Mouse (Mus musculus): Measurements from ENCODE around the gene Hcrt. TPM values are rescaled to one million over a fixed set of nuclear protein-coding genes. Genes with fewer than 3 reads are reported as not detected.
A peak's percentile ranks its signal among the peaks of the same experiment; 100 is the strongest.

The Hcrt gene
- polyA plus RNA-seq, 1 experiment from 2014 or later, result 2.5 TPM

DNA sequence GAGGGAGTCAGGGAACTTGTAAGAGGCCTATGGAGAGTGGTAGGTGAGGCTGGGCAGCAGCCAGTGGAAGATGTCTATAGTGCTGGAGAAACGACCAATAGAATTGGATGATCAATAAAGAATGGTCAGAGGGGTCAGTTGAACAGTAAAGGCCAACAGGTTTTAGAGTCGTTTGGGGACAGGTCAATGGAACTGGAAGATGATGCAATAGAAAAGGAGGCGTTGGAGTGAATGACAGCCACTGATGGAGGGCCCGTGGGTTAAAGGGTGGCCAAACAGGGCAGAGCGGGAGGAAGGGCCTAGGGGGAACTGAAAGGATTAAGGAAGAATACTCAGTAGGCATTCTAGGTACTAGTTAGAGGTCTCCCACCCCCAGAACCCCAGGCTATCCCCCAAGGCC, 15.6 kb downstream of the Hcrt start:
- Histone ChIP-seq H3K27ac (ENCODE audit: low read length) (no peak overlapping the region), H3K27me3 (ENCODE audit: control insufficient read depth, insufficient read depth, low read depth, low read length) (no peaks in the 10 kb centered on the region), H3K9ac (ENCODE audit: low read depth, low read length) (no peak overlapping the region), H3K36me3 (ENCODE audit: control insufficient read depth, insufficient read depth, low read length) (peaks cover 15% of the 10 kb centered on the region), H3K4me3 (ENCODE audit: low read depth, low read length) (no peak overlapping the region), H3K4me2 (ENCODE audit: low read length) (no peak overlapping the region), H3K4me1 (ENCODE audit: control insufficient read depth, insufficient read depth, low read length) (no peaks in the 10 kb centered on the region), H3K9me3 (replicated peaks; ENCODE audit: control insufficient read depth, low read length, poor library complexity, severe bottlenecking) (no peaks in the 10 kb centered on the region)
- 77% methylated on average over 5 of the region's 5 CpGs for WGBS
- no peak for ATAC-seq

DNA sequence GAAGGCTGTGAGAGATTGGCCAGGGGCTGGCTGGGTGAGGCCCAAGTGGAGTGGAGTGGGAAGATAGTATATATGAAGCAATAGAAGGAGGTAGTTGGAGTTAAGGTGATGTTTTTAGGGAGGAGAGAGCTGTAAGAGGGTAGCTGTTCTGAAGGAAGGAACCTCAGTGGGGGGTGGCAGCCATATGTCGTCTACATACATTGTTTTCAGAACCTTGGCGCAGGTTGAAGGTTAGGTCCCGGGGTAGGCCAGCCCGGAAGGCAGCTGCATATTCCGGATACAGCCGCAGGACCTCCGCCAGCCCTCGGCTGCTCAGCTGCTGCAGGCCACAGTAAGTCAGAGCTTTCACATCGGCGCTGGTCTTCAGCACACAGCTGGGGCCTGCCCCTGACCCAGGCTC, 16.2 kb downstream of the Hcrt start:
- no peak overlapping the region for H3K27ac ChIP-seq (ENCODE audit: low read length)
- no peaks in the 10 kb centered on the region for H3K27me3 ChIP-seq (ENCODE audit: control insufficient read depth, insufficient read depth, low read depth, low read length)
- no peaks in the 10 kb centered on the region for H3K4me1 ChIP-seq (ENCODE audit: control insufficient read depth, insufficient read depth, low read length)
- ATAC-seq, result no peak
- H3K4me2 ChIP-seq (ENCODE audit: low read length), result no peak overlapping the region
- peaks cover 11% of the 10 kb centered on the region for H3K36me3 ChIP-seq (ENCODE audit: control insufficient read depth, insufficient read depth, low read length)
- WGBS, result 85% methylated on average over 10 of the region's 10 CpGs
- H3K4me3 ChIP-seq (ENCODE audit: low read depth, low read length), result no peak overlapping the region
- no peaks in the 10 kb centered on the region for H3K9me3 ChIP-seq (replicated peaks; ENCODE audit: control insufficient read depth, low read length, poor library complexity, severe bottlenecking)
- H3K9ac ChIP-seq (ENCODE audit: low read depth, low read length), result no peak overlapping the region

DNA sequence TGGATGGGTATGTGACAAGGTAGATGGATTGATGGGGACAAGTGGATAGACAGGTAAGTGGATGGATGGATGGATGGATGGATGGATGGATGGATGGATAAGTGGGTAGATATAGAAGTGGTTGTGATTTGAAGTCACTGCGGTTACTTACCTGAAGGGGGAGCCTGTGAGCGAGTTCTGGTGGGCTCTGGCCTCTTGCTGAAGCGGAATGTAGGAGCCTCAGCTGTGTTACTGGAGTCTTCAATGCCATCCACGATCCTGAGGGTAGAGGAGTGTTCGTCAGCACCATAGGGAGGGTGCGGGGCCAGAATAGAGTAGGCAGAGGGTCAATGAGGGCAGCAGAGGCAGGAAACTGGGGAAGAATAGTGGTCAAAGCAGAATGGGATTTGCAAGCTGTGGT, 17.6 kb downstream of the Hcrt start:
- 0 out of 2 replicates have a peak, but pooled peaks have one; percentile 52 for ATAC-seq
- 15% methylated on average over 6 of the region's 6 CpGs for WGBS
- no peak overlapping the region for H3K9ac ChIP-seq (ENCODE audit: low read depth, low read length)

DNA sequence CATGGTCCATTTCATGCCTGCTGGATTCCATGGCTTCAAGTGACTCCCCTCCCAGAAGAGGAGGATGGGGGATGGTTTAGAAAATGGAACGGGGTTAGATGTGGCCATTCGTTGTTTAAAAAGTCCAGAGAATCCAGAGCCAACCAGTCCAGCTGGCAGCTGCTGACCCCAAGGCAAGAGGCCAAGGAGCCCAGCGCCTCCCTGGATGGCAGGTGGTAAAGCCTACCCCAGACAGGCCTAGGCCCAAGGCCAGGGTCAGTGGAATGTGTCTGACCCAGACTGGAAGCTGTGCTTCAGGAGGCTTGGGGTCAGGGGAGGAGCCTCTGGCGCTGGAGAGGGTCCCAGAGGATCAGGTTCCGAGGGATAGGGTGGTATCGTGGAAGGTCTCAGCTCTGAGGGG, 21.4 kb downstream of the Hcrt start:
- Histone ChIP-seq H3K9ac (ENCODE audit: low read depth, low read length) (no peak overlapping the region), H3K4me1 (ENCODE audit: control insufficient read depth, insufficient read depth, low read length) (peaks cover 10% of the 10 kb centered on the region), H3K36me3 (ENCODE audit: control insufficient read depth, insufficient read depth, low read length) (peaks cover 9% of the 10 kb centered on the region; the same call in 1 of the 2 replicates), H3K9me3 (replicated peaks; ENCODE audit: control insufficient read depth, low read length, poor library complexity, severe bottlenecking) (no peaks in the 10 kb centered on the region), H3K4me2 (ENCODE audit: low read length) (no peak overlapping the region), H3K27ac (ENCODE audit: low read length) (no peak overlapping the region), H3K4me3 (ENCODE audit: low read depth, low read length) (no peak overlapping the region), H3K27me3 (ENCODE audit: control insufficient read depth, insufficient read depth, low read depth, low read length) (no peaks in the 10 kb centered on the region)
- WGBS, result 72% methylated on average over 6 of the region's 6 CpGs
- no peak for ATAC-seq

More for the DNA sequence above, 17.6 kb downstream of the Hcrt start:
- no peaks in the 10 kb centered on the region for H3K9me3 ChIP-seq (replicated peaks; ENCODE audit: control insufficient read depth, low read length, poor library complexity, severe bottlenecking)
- H3K27me3 ChIP-seq (ENCODE audit: control insufficient read depth, insufficient read depth, low read depth, low read length), result no peaks in the 10 kb centered on the region
- no peak overlapping the region for H3K27ac ChIP-seq (ENCODE audit: low read length)
- H3K4me1 ChIP-seq (ENCODE audit: control insufficient read depth, insufficient read depth, low read length), result no peaks in the 10 kb centered on the region
- no peak overlapping the region for H3K4me2 ChIP-seq (ENCODE audit: low read length)
- H3K4me3 ChIP-seq (ENCODE audit: low read depth, low read length), result no peak overlapping the region
- H3K36me3 ChIP-seq (ENCODE audit: control insufficient read depth, insufficient read depth, low read length), result peaks cover 13% of the 10 kb centered on the region; the same call in 1 of the 2 replicates

DNA sequence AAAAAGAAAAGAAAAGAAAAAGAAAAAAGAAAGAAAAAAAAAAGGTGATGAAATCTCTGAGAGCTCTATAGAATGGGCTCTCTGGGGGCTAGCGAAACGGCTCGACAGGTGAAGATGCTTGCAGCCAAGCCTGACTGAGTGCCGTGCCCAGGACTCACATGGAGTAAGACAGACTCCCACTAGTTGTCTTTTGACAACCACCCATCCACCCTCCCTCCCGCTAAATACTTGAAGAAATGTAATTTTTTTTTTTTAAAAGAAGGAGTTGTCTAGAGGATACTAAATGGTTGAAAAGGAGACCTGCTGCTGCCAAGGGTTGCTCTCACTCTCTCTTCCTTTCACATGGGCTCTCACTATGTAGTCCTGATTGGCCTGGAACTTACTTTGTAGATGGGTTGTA, 24.0 kb downstream of the Hcrt start:
- Histone ChIP-seq H3K36me3 (ENCODE audit: control insufficient read depth, insufficient read depth, low read length) (peaks cover 5% of the 10 kb centered on the region; the same call in 1 of the 2 replicates), H3K4me3 (ENCODE audit: low read depth, low read length) (peak overlapping the region; percentile 62), H3K27ac (ENCODE audit: low read length) (no peak overlapping the region), H3K4me2 (ENCODE audit: low read length) (peak overlapping the region; percentile 84), H3K9me3 (replicated peaks; ENCODE audit: control insufficient read depth, low read length, poor library complexity, severe bottlenecking) (no peaks in the 10 kb centered on the region), H3K27me3 (ENCODE audit: control insufficient read depth, insufficient read depth, low read depth, low read length) (no peaks in the 10 kb centered on the region), H3K4me1 (ENCODE audit: control insufficient read depth, insufficient read depth, low read length) (peaks cover 16% of the 10 kb centered on the region), H3K9ac (ENCODE audit: low read depth, low read length) (peak overlapping the region; percentile 64; the same call in 1 of the 2 replicates)
- WGBS, result 14% methylated on average over 5 of the region's 5 CpGs
- peak; percentile 13; the same call in 1 of the 2 replicates for ATAC-seq

DNA sequence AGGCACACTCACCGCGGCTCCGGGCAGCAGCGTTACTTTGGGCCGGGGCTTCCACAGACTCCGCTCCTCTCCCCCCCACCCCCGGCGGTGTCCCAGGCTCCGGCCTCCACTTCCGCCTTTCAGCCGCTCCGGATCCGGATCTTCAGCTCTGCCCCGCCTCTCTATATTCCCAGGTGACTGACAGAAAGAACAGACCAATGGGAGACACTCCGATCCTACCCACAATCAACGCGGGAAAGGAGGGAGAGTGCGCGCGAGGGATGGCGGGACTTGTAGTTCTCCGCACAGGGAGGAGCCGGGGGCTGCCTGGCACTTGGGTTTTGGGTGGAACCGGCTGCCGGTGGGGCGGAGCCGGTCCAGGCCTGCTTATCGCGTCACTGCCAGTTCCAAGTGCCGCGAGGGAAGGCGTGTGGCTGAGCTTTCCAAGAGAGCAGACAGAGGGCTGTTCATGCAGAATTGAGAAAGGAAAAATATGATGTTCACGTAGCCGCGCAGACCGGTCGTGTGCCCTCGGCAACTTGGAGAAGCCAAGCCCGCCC, 24.6 kb downstream of the Hcrt start, which contains the start of gene Rab5c:
Gene Rab5c (minus strand): TSS at position 150 of the 539 bp plus-strand sequence.
- Histone ChIP-seq H3K27ac (ENCODE audit: low read length) (peak within 1 kb of the TSS; percentile 85), H3K4me2 (ENCODE audit: low read length) (peak within 1 kb of the TSS; percentile 84), H3K36me3 (ENCODE audit: control insufficient read depth, insufficient read depth, low read length) (peaks cover 5% of the 10 kb centered on the region; the same call in 1 of the 2 replicates), H3K4me3 (ENCODE audit: low read depth, low read length) (peak within 1 kb of the TSS; percentile 62), H3K9ac (ENCODE audit: low read depth, low read length) (peak within 1 kb of the TSS; percentile 78), H3K9me3 (replicated peaks; ENCODE audit: control insufficient read depth, low read length, poor library complexity, severe bottlenecking) (no peaks in the 10 kb centered on the region), H3K4me1 (ENCODE audit: control insufficient read depth, insufficient read depth, low read length) (peaks cover 16% of the 10 kb centered on the region), H3K27me3 (ENCODE audit: control insufficient read depth, insufficient read depth, low read depth, low read length) (no peaks in the 10 kb centered on the region)
- under 1% methylated on average over 39 of the region's 39 CpGs for WGBS
- ATAC-seq, result peak; percentile 99

DNA sequence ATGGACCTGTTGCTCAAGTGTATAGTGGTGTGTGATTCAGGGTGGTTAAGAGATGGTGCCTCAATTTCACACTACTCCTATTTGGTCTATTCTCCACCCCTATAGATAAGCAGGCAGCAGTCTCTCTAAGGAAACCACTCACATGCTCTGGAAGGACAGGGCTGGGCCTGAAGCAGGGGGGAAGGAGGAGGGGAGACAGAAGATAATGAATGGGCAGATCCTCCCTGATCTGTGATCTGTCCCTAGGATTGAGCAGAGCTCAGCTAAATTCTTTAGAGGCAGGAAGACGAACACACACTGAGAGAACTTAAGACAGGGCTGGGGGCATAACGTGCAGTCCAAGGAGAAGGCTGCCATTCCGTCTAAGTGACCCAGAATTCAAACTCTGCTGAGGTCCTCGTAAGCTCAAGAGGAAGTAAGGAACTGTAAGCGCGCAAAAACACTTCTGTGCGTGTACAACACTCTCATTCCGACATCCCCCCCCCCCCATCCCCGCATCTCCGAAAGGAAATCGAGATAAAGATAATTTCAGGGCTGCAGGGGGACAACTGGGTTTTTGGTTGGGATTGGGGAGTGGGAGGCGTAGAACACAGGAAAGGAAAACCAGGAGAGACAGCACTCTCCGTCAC, 25.5 kb downstream of the Hcrt start:
- no peak for ATAC-seq
- Histone ChIP-seq H3K27ac (ENCODE audit: low read length) (no peak overlapping the region), H3K4me1 (ENCODE audit: control insufficient read depth, insufficient read depth, low read length) (peaks cover 16% of the 10 kb centered on the region), H3K9me3 (replicated peaks; ENCODE audit: control insufficient read depth, low read length, poor library complexity, severe bottlenecking) (no peaks in the 10 kb centered on the region), H3K4me2 (ENCODE audit: low read length) (peak overlapping the region; percentile 84), H3K4me3 (ENCODE audit: low read depth, low read length) (peak overlapping the region; percentile 62), H3K9ac (ENCODE audit: low read depth, low read length) (peak overlapping the region; percentile 78), H3K36me3 (ENCODE audit: control insufficient read depth, insufficient read depth, low read length) (peaks cover 5% of the 10 kb centered on the region; the same call in 1 of the 2 replicates), H3K27me3 (ENCODE audit: control insufficient read depth, insufficient read depth, low read depth, low read length) (no peaks in the 10 kb centered on the region)
- WGBS, result 1% methylated on average over 12 of the region's 13 CpGs

DNA sequence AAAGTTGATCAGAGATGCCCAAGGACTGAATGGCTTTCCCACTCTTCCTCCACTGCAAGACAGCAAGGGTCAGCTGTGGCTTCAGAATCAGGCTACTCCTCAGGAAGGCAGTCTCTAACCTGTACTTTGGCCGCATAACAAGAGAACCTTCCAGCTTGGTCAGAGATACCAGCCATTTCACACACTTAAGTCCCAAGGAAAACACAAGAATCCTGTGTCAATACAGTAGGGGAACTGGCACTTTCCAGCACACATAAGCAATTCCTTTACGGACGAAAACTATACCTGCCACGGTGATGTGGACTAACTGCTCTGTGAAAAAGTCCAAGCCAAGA, 26.0 kb downstream of the Hcrt start:
- H3K27ac ChIP-seq (ENCODE audit: low read length), result no peak overlapping the region
- peaks cover 5% of the 10 kb centered on the region; the same call in 1 of the 2 replicates for H3K36me3 ChIP-seq (ENCODE audit: control insufficient read depth, insufficient read depth, low read length)
- WGBS, result 75% methylated on average over 4 of the region's 4 CpGs
- no peak overlapping the region for H3K9ac ChIP-seq (ENCODE audit: low read depth, low read length)
- peak overlapping the region; percentile 84 for H3K4me2 ChIP-seq (ENCODE audit: low read length)
- peak overlapping the region; percentile 62 for H3K4me3 ChIP-seq (ENCODE audit: low read depth, low read length)
- ATAC-seq, result no peak
- no peaks in the 10 kb centered on the region for H3K27me3 ChIP-seq (ENCODE audit: control insufficient read depth, insufficient read depth, low read depth, low read length)
- H3K9me3 ChIP-seq (replicated peaks; ENCODE audit: control insufficient read depth, low read length, poor library complexity, severe bottlenecking), result no peaks in the 10 kb centered on the region
- H3K4me1 ChIP-seq (ENCODE audit: control insufficient read depth, insufficient read depth, low read length), result peaks cover 16% of the 10 kb centered on the region

DNA sequence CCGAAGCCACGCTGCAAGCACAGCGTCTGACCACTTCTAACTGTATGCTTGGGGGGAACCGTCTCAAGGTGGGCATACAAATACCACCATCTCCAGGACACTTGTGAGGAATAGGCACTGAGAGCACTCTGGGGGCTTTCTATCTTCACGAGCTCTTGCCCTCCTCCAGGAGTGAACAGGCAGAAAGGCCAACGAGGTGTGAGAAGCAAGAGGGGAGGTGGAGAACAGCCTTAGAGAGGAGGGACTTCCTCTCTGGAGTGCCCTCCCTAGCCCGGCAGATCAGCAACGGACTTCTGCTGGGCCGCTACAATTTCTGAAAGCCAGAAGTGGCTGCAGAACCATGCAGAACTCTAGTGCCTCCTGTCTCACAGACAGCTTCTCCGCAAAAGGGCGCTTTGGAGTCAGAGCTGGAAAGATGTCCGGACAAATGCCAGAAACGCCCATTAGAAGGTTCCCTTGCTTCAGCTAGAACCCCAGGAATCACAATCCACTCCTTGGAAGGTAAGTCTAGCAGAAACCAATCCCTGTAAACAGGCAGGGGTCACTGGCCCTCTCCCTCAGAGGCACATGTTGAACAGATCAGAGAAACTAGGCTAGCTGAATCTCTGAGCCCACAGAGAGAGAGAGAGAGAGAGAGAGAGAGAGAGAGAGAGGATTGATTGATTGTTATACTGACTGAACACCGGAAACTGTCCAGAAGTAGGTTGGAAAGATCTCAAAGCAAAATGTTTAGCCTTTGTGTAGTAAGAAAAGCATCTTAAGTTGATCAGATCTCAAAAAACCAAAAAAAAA, 26.6 kb downstream of the Hcrt start:
- H3K36me3 ChIP-seq (ENCODE audit: control insufficient read depth, insufficient read depth, low read length), result peaks cover under 1% of the 10 kb centered on the region; the same call in 1 of the 2 replicates
- H3K4me3 ChIP-seq (ENCODE audit: low read depth, low read length), result no peak overlapping the region
- H3K4me2 ChIP-seq (ENCODE audit: low read length), result no peak overlapping the region
- H3K9ac ChIP-seq (ENCODE audit: low read depth, low read length), result no peak overlapping the region
- H3K4me1 ChIP-seq (ENCODE audit: control insufficient read depth, insufficient read depth, low read length), result peaks cover 16% of the 10 kb centered on the region
- H3K9me3 ChIP-seq (replicated peaks; ENCODE audit: control insufficient read depth, low read length, poor library complexity, severe bottlenecking), result no peaks in the 10 kb centered on the region
- no peaks in the 10 kb centered on the region for H3K27me3 ChIP-seq (ENCODE audit: control insufficient read depth, insufficient read depth, low read depth, low read length)
- ATAC-seq, result no peak
- 85% methylated on average over 14 of the region's 14 CpGs for WGBS
- no peak overlapping the region for H3K27ac ChIP-seq (ENCODE audit: low read length)

All from midbrain, embryonic 16.5 days (tissue).